Mouse (Mus musculus) layer of hippocampus, adult 18-20 months (tissue): ENCODE measurements around the gene Clcn6. TPM values are rescaled to one million over a fixed set of nuclear protein-coding genes. Genes with fewer than 3 reads are reported as not detected.

Experiments used
- DNase-seq, 2 experiments: peaks; one replicate each; pipeline ENCODE4 v3.0.0; 2022; ENCODE audit warnings: low spot score in 2 of 2
- long read RNA-seq: library from polyadenylated mRNA; stranded (forward); transcript quantifications from one replicate; pipeline ENCODE4 v2.0.0, GENCODE M21; 2021
- total RNA-seq, 2 experiments: library from RNA; stranded (reverse); gene quantifications; 2 replicates each; pipeline ENCODE4 v1.2.3; 2021

Gene Clcn6
- total RNA-seq = 10 to 100 TPM; 79.0 to 82.0 TPM
- long read RNA-seq, transcript Clcn6-201 (23 exons, 3,306 nt) = major isoform, 20 of 50 reads
- long read RNA-seq, partial matches to known transcripts = 6 of 50 reads
- long read RNA-seq, other reads (novel, unspliced or antisense) = 24 of 50 reads

- peak; percentile 100 for DNase-seq
These were observed at the start of gene Clcn6, which contains the start of gene Mthfr for GRCm38 (mm10) chr4:148038600-148039253. Gene Clcn6 (minus strand): TSS chr4:148038821. Gene Mthfr (plus strand): TSS chr4:148039077.

- DNase-seq = peak; percentile 92 to 96
These were observed 49.4 kb upstream of the Clcn6 start, which contains the start of gene Agtrap for GRCm38 (mm10) chr4:148087907-148088527. Gene Agtrap (minus strand): TSS chr4:148088031.

GRCm38 (mm10) chr4:148087091-148087906 lies 48.7 kb upstream of the Clcn6 start:
- no peak for DNase-seq

GRCm38 (mm10) chr4:148085907-148086305 lies 47.3 kb upstream of the Clcn6 start:
- DNase-seq = no peak

- no peak for DNase-seq
These were observed 46.7 kb upstream of the Clcn6 start for GRCm38 (mm10) chr4:148085131-148085906.

GRCm38 (mm10) chr4:148084261-148084714 lies 45.7 kb upstream of the Clcn6 start:
- no peak for DNase-seq

- no peak for DNase-seq
These were observed 44.7 kb upstream of the Clcn6 start for GRCm38 (mm10) chr4:148083176-148083899.

- DNase-seq = peak in 1 of 2 experiments; percentile 48
These were observed 43.8 kb upstream of the Clcn6 start for GRCm38 (mm10) chr4:148082257-148083044.

GRCm38 (mm10) chr4:148081201-148081600 lies 42.6 kb upstream of the Clcn6 start:
- no peak for DNase-seq

GRCm38 (mm10) chr4:148080597-148080973 lies 42.0 kb upstream of the Clcn6 start:
- no peak for DNase-seq

- DNase-seq = no peak
These were observed 41.4 kb upstream of the Clcn6 start for GRCm38 (mm10) chr4:148079944-148080596.

- no peak for DNase-seq
These were observed 40.6 kb upstream of the Clcn6 start for GRCm38 (mm10) chr4:148079212-148079611.

- DNase-seq = no peak
These were observed 37.3 kb upstream of the Clcn6 start for GRCm38 (mm10) chr4:148075881-148076280.

GRCm38 (mm10) chr4:148075259-148075658 lies 36.6 kb upstream of the Clcn6 start:
- DNase-seq = peak; percentile 52 to 81

- no peak for DNase-seq
These were observed 36.0 kb upstream of the Clcn6 start for GRCm38 (mm10) chr4:148074521-148075189.

GRCm38 (mm10) chr4:148071508-148071907 lies 32.9 kb upstream of the Clcn6 start:
- no peak for DNase-seq

GRCm38 (mm10) chr4:148069602-148070218 lies 31.1 kb upstream of the Clcn6 start:
- no peak for DNase-seq

GRCm38 (mm10) chr4:148067346-148067745 lies 28.7 kb upstream of the Clcn6 start:
- no peak for DNase-seq
